Mouse (Mus musculus) left cerebral cortex, adult 2 months (tissue): Measurements from ENCODE around the gene Utrn. TPM values are rescaled to one million over a fixed set of nuclear protein-coding genes. Genes with fewer than 3 reads are reported as not detected.
"Not testable (repeated sequence)": the region's sequence is repeated elsewhere in the genome, so short reads cannot be mapped to it uniquely, and the experiment has no call there.

Source experiments
- DNase-seq, 2 experiments: peaks; one replicate each; pipeline ENCODE4 v3.0.0; 2021 to 2022; ENCODE audit warnings: low spot score in 2 of 2, mixed read lengths in 1 of 2; ENCODE audit errors: extremely low spot score in 1 of 2
- H3K27ac ChIP-seq: fragments of 200-600 bp; 2 replicates; pipeline ENCODE4 v1.8.1; 2022
- H3K4me3 ChIP-seq: fragments of 200-600 bp; 2 replicates; pipeline ENCODE4 v1.8.1; 2022
- CTCF ChIP-seq: fragments of 200-600 bp; IDR thresholded peaks from 2 replicates; pipeline ENCODE4 v1.8.1; 2022; ENCODE audit warnings: antibody characterized with exemption, mild to moderate bottlenecking, moderate library complexity
- intact Hi-C: fragments of 180-260 bp; cut with DNase I; formaldehyde crosslinking; loops from one replicate; pipeline ENCODE4 v1.15.1; 2025
- total RNA-seq, 2 experiments: library from RNA; stranded (reverse); gene quantifications; 2 replicates each; pipeline ENCODE4 v1.2.3; 2021

Utrn gene
- total RNA-seq, 2 experiments from 2014 or later: 65.4 to 69.3 TPM

- no peak for TF ChIP-seq CTCF
- no peak for DNase-seq
- intact Hi-C loops: loop anchor here (10.0 kb wide), 1 partner anchor 954 kb away; no protein-coding TSS in a partner anchor
These were observed 250.8 kb downstream of the Utrn start for GRCm38 (mm10) chr10:12618397-12618796.

GRCm38 (mm10) chr10:12615723-12616122, 253.4 kb downstream of the Utrn start:
- intact Hi-C loops: loop anchor here (10.0 kb wide), 1 partner anchor 951 kb away; no protein-coding TSS in a partner anchor

More at GRCm38 (mm10) chr10:12618397-12618796, 250.8 kb downstream of the Utrn start:
- Histone ChIP-seq H3K4me3 (no peak overlapping the region), H3K27ac (no peak overlapping the region)

GRCm38 (mm10) chr10:12614465-12615199, 254.5 kb downstream of the Utrn start:
- H3K27ac ChIP-seq: peak overlapping the region; percentile 81
- TF ChIP-seq CTCF: no peak
- peak overlapping the region; percentile 60 for H3K4me3 ChIP-seq
- intact Hi-C loops: loop anchor here (5.0 to 10.0 kb wide), 3 partner anchors 772 to 1252 kb away; no protein-coding TSS in a partner anchor
- DNase-seq: peak; percentile 44 to 56

More at GRCm38 (mm10) chr10:12615723-12616122, 253.4 kb downstream of the Utrn start:
- Histone ChIP-seq H3K27ac (no peak overlapping the region), H3K4me3 (no peak overlapping the region)
- TF ChIP-seq CTCF: peak; percentile 55
- no peak for DNase-seq

GRCm38 (mm10) chr10:12612235-12612863, 256.8 kb downstream of the Utrn start:
- peak; percentile 20 to 43 for DNase-seq
- Histone ChIP-seq H3K27ac (peak overlapping the region; percentile 78), H3K4me3 (peak overlapping the region; percentile 60)
- intact Hi-C loops: loop anchor here (1.0 to 10.0 kb wide), 6 partner anchors 393 to 1250 kb away; no protein-coding TSS in a partner anchor
- TF ChIP-seq CTCF: peak; percentile 89

- DNase-seq: no peak
- no peak for TF ChIP-seq CTCF
- Histone ChIP-seq H3K27ac (no peak overlapping the region), H3K4me3 (no peak overlapping the region)
- intact Hi-C loops: loop anchor here (5.0 to 10.0 kb wide), 3 partner anchors 768 to 1248 kb away; no protein-coding TSS in a partner anchor
These were observed 259.3 kb downstream of the Utrn start for GRCm38 (mm10) chr10:12609896-12610295.

- no peak for DNase-seq
- no peak for TF ChIP-seq CTCF
- Histone ChIP-seq H3K4me3 (no peak overlapping the region), H3K27ac (no peak overlapping the region)
- intact Hi-C loops: no loop called here
These were observed 260.5 kb downstream of the Utrn start for GRCm38 (mm10) chr10:12608634-12609033.

GRCm38 (mm10) chr10:12607180-12607579, 262.0 kb downstream of the Utrn start:
- H3K27ac ChIP-seq, H3K4me3 ChIP-seq, intact Hi-C loops, DNase-seq: not testable (repeated sequence)

- Histone ChIP-seq H3K4me3 (no peak overlapping the region), H3K27ac (no peak overlapping the region; the same call in 1 of the 2 replicates)
- DNase-seq: no peak
- intact Hi-C loops: no loop called here
- no peak for TF ChIP-seq CTCF
These were observed 273.8 kb downstream of the Utrn start for GRCm38 (mm10) chr10:12595379-12595778.

- Histone ChIP-seq H3K4me3 (no peak overlapping the region), H3K27ac (no peak overlapping the region; the same call in 1 of the 2 replicates)
- TF ChIP-seq CTCF: no peak
- intact Hi-C loops: no loop called here
- no peak for DNase-seq
These were observed 274.2 kb downstream of the Utrn start for GRCm38 (mm10) chr10:12594958-12595357.

- no peak for DNase-seq
- no peak overlapping the region for H3K27ac ChIP-seq
- H3K4me3 ChIP-seq: no peak overlapping the region
- no peak for TF ChIP-seq CTCF
- intact Hi-C loops: no loop called here
These were observed 276.1 kb downstream of the Utrn start for GRCm38 (mm10) chr10:12593071-12593470.

GRCm38 (mm10) chr10:12591946-12592345, 277.2 kb downstream of the Utrn start:
- DNase-seq: no peak
- no peak overlapping the region for H3K27ac ChIP-seq
- H3K4me3 ChIP-seq: no peak overlapping the region
- no peak for TF ChIP-seq CTCF
- intact Hi-C loops: no loop called here

- intact Hi-C loops: no loop called here
- no peak for TF ChIP-seq CTCF
- no peak for DNase-seq
These were observed 281.1 kb downstream of the Utrn start for GRCm38 (mm10) chr10:12588051-12588450.

More at GRCm38 (mm10) chr10:12588051-12588450, 281.1 kb downstream of the Utrn start:
- Histone ChIP-seq H3K4me3 (no peak overlapping the region), H3K27ac (no peak overlapping the region)
